Mouse (Mus musculus) ES-Bruce4 (cell line): ENCODE data around the gene Pmpca.

Experiments
- CTCF ChIP-seq: IDR thresholded peaks from one replicate; pipeline ENCODE4 v1.8.1; 2011; ENCODE audit warnings: low read depth, low read length
- EP300 ChIP-seq: IDR thresholded peaks from 2 replicates; pipeline ENCODE4 v1.6.1; 2011; ENCODE audit warnings: low read depth, low read length; ENCODE audit not compliant: insufficient read depth
- POLR2A ChIP-seq: IDR thresholded peaks from one replicate; pipeline ENCODE4 v1.8.1; 2011; ENCODE audit warnings: low read length; ENCODE audit not compliant: insufficient read depth

DNA sequence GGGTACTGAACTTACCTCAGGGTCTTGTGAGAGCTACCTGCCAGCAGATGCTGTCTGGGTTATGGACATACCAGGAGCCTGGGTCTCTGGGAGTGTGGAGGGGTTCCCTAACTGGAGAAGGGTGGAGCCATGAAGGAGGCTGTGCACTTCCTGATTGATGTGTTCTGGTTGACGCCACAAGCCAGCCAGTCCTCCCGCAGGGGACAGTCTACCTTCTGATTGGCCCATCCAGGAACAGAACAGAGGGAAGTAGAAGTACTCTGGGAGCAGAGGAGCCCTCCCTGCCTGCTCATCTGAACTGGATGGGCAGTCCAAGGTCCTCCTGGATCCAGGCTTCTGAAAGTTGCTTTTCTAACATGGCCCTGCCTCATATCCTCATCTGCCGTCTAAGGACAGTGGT lies 28.4 kb upstream of the Pmpca start, which contains the start of gene Card9:
- TF ChIP-seq CTCF (no peak), POLR2A (no peak), EP300 (no peak)
